Mouse (Mus musculus): Measurements from ENCODE around the gene Madcam1.
A peak's percentile ranks its signal among the peaks of the same experiment; 100 is the strongest.

Madcam1 gene

GRCm38 (mm10) chr10:79668076-79668475 is 3.7 kb downstream of the Madcam1 start:
- DNase-seq (ENCODE audit: low spot score): no peak

GRCm38 (mm10) chr10:79668771-79669575 is 4.6 kb downstream of the Madcam1 start, which contains the start of gene Tpgs1:
Gene Tpgs1 (plus strand): TSS chr10:79669369.
- peak; percentile 92 for DNase-seq (ENCODE audit: low spot score)

- DNase-seq (ENCODE audit: low spot score): peak; percentile 85
Observed at GRCm38 (mm10) chr10:79669576-79670057, 5.3 kb downstream of the Madcam1 start.

GRCm38 (mm10) chr10:79670071-79670888 is 5.9 kb downstream of the Madcam1 start:
- no peak for DNase-seq (ENCODE audit: low spot score)

- DNase-seq (ENCODE audit: low spot score): peak; percentile 76
Observed at GRCm38 (mm10) chr10:79671396-79672087, 7.2 kb downstream of the Madcam1 start.

GRCm38 (mm10) chr10:79672088-79672455 is 7.7 kb downstream of the Madcam1 start:
- peak; percentile 53 for DNase-seq (ENCODE audit: low spot score)

- no peak for DNase-seq (ENCODE audit: low spot score)
Observed at GRCm38 (mm10) chr10:79673054-79673453, 8.7 kb downstream of the Madcam1 start.

GRCm38 (mm10) chr10:79675346-79676035 is 11.1 kb downstream of the Madcam1 start:
- DNase-seq (ENCODE audit: low spot score): peak; percentile 32

GRCm38 (mm10) chr10:79680606-79681495 is 16.5 kb downstream of the Madcam1 start:
- DNase-seq (ENCODE audit: low spot score): no peak

- peak; percentile 98 for DNase-seq (ENCODE audit: low spot score)
Observed at GRCm38 (mm10) chr10:79681591-79682245, 17.4 kb downstream of the Madcam1 start, which contains the start of gene Cdc34. Gene Cdc34 (plus strand): TSS chr10:79682195.

GRCm38 (mm10) chr10:79682551-79682915 is 18.2 kb downstream of the Madcam1 start:
- DNase-seq (ENCODE audit: low spot score): peak; percentile 21

- DNase-seq (ENCODE audit: low spot score): peak; percentile 64
Observed at GRCm38 (mm10) chr10:79682916-79683582, 18.7 kb downstream of the Madcam1 start.

GRCm38 (mm10) chr10:79683726-79684640 is 19.6 kb downstream of the Madcam1 start:
- no peak for DNase-seq (ENCODE audit: low spot score)

- DNase-seq (ENCODE audit: low spot score): no peak
Observed at GRCm38 (mm10) chr10:79684770-79685600, 20.6 kb downstream of the Madcam1 start.

GRCm38 (mm10) chr10:79686219-79686618 is 21.9 kb downstream of the Madcam1 start:
- DNase-seq (ENCODE audit: low spot score): no peak

- no peak for DNase-seq (ENCODE audit: low spot score)
Observed at GRCm38 (mm10) chr10:79686691-79687090, 22.3 kb downstream of the Madcam1 start.

- no peak for DNase-seq (ENCODE audit: low spot score)
Observed at GRCm38 (mm10) chr10:79687513-79687912, 23.2 kb downstream of the Madcam1 start.

All from embryo, embryonic 10 days (tissue).